Mouse (Mus musculus) kidney, postnatal 10 days (tissue): ENCODE results near the gene Farp2.
"Not testable (repeated sequence)": the region's sequence is repeated elsewhere in the genome, so short reads cannot be mapped to it uniquely, and the experiment has no call there.

Experiments used
- DNase-seq: peaks from one replicate; pipeline ENCODE4 v3.0.0; 2021; ENCODE audit warnings: mixed read lengths

The Farp2 gene

GRCm38 (mm10) chr1:93635580-93636192 lies 123.8 kb downstream of the Farp2 start:
- peak; percentile 99 for DNase-seq

DNA sequence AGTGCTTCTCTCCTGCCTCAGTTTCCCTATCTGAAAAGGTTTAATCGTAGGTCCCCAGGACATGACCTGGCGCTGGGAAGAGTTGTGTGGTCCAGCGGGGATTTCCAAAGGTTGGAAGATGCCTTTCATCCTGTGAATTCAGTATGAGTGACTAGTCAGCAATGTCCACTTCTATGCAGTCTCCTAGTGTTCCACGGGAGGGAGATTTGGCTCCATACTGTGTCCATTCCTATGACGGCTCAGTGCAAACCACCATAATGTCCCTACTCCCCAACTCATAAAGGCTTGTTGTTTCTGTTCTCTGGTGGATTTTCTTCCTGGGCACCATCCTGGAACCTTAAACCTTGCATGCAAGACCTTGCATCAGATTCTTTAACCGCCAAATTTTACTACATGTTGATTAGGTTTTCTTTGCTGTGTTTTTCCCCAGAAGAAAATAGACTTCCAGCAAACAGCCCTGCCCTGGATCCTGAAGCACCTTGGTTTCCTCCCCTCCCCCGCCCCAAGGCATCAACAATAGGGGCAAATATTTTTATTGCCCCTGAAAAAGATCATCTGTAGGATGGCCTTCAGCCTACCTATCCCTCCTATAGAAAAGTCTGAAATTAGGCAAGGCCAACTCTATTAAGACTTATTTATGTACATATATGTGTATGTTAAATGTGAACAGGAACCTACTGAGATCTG lies 124.5 kb downstream of the Farp2 start:
- no peak for DNase-seq

GRCm38 (mm10) chr1:93641978-93642377 lies 130.1 kb downstream of the Farp2 start:
- DNase-seq: no peak

GRCm38 (mm10) chr1:93642692-93643091 lies 130.8 kb downstream of the Farp2 start:
- no peak for DNase-seq

- DNase-seq: no peak
These were observed 137.8 kb downstream of the Farp2 start for GRCm38 (mm10) chr1:93649604-93650172.

DNA sequence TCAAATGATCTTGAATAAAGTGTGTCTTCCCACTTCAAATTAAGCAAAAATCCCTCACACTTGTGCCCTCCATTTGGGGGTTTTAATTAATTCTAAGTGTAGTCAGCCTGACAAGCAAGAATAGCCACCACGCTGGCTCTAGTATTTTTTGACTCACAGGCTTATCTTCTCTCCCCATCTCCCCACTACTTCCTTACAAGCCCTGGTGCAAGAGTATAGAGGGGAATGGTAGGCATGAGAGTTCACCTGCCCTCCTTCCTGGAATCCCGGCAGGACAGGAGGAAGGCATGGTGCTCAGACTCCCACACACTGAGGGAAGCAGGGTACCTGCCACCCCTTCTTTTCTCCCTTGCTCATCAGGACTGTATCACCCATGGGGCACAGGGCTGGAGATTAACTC lies 142.4 kb downstream of the Farp2 start:
- no peak for DNase-seq

GRCm38 (mm10) chr1:93654798-93655197 lies 142.9 kb downstream of the Farp2 start:
- no peak for DNase-seq

- no peak for DNase-seq
These were observed 144.6 kb downstream of the Farp2 start for GRCm38 (mm10) chr1:93656325-93657024.

- DNase-seq: no peak
These were observed 145.1 kb downstream of the Farp2 start for GRCm38 (mm10) chr1:93657025-93657360.

DNA sequence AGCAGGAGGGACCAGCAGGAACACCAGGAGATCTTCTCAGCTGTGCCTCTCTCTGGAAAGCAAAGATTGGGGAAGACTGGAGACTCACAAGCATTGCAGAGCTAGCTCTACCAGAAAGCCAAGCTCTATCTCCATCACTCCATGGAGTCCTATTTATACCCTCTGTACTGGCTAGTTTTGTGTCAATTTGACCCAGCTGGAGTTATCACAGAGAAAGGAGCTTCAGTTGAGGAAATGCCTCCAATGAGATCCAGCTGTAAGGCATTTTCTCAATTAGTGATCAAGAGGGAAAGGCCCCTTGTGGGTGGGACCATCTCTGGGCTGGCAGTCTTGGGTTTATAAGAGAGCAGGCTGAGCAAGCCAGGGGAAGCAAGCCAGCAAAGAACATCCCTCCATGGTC lies 146.7 kb downstream of the Farp2 start, which contains the start of gene Stk25:
Gene Stk25 (minus strand): TSS at position 101 of the 400 bp plus-strand sequence.
- not testable (repeated sequence) for DNase-seq

DNA sequence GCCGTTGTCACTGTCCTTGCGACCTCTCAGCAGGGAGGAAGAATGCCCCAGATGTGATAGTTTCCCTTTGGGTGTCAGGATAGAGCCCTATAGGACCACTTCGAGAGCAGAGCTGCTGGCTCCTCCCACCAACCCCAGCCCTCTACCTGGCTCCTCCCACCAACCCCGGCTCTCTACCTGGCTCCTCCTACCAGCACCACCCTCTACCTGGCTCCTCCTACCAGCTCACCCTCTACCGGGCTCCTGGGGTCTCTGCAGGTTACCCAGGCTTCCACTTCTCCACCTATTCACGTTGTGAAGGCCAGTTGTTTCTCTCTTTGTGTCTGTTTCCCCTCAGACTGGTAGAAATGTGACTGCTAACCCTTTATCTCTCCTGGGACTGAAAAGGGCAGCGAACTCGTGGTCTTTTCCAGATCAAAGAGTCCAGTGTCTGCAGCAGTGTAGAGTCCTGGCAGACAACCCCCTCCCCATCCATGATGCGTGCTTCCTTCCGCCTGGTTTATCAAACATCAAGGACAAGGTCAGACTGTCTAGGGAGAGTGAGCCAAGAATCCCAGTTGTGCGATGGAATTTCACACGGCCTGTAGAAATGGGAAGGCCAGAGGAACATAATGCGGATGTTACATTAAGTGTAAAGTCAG lies 156.0 kb downstream of the Farp2 start:
- DNase-seq: peak; percentile 55

DNA sequence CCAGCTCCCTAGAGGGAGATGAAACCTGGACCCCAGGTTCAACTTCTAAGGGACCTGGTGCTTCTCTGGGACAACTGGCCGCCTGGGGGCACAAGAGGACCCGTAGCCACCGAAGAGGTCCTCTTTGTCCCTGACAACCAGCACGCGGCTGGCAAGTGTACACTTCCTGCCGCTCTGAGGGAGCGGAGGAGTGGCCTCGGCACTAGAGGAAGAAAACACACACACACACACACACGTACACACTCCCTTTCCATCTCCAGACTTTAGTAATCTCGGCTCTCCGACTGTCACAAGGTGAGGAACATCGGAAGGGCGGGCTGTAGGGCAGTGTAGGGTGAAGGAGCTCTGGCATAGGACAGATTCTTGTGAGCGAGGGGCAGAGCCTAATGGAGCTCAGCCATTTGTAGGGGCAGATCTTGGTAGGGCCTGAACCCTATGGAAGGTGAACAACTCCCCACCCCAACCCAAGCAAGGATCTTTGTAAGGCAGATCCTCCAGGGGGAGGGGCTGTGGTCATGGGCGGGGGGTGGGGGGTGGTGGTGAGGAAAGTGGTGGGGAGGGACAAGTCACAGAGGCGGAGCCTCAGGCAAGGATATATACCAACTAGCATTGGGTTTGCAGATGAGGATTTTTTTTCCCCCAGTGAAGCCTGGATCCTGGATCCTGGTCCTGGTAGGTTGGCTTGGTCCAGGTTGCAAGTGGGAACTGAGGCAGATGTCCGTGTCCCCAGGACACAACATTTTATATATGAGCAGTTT lies 157.1 kb downstream of the Farp2 start:
- DNase-seq: peak; percentile 93

DNA sequence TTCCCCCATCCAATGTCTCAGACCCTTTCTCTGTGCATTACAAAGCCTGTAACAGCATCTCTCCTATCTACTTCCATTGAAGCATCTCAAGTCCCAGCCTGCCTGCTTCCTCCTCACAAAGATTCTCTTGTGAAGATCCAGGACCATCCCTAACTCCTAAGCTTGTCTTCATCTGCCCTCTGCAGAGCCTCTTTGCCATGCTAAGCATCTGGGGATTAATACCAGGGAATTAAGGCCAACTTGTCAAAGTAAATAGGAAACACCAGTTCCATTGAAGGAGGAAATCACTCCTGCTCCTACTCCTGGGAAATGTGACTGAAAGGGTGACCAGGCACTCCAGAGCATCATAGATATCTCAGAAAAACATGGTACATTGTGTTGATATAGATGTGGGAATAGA lies 158.1 kb downstream of the Farp2 start:
- no peak for DNase-seq
